ENCODE assay signal across 8 mouse cellular contexts in the genomic region with DNA sequence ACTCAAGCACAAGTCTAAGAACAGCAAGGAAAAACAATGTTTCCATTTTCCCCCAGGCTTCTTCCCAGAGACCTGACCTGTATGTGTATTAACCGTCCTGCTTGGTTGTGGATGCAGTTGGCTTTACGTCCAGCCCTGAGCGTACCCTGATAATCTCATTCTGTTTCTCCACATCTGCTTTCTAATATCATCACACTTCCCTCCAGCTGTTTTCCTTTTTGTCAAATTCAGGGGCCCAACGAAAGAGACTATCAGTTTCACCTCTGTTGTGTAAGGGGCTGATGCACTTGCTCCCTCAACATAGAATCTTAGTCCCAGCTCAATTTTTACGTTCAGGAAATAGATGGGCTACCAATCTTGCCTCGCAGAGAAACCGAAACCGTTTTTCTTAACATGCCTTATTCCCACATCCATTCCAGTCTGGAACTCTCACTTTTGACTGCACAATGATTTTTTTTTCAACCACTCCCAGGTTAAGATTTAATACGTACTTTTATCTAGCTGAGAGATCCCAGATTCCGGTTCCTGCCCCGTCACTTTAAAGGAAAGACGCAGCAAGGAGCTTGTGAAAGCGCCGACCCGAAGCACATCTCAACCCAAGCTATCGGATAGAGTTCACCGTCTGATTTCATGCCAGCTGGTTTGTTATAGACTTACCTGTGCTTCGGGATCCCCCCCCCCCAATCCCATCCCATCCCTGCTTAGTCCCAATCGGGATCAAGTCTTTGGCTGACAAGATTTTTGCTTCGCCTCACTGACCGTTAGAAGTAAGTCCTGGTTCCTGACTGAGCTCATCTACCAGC. TPM values are rescaled to one million over a fixed set of nuclear protein-coding genes. Genes with fewer than 3 reads are reported as not detected.
DNase-seq lines count a peak whose midpoint lies in the region; ATAC-seq and TF ChIP-seq lines count a peak whose summit lies in the region.

No protein-coding gene starts in this region.

- H3K4me1 ChIP-seq in hindbrain, embryonic 10.5 days (replicated peaks) = peaks cover 33% of the 10 kb centered on the region
- peaks cover 30% of the 10 kb centered on the region for H3K4me1 ChIP-seq in midbrain, embryonic 10.5 days

- intact Hi-C loops in left cerebral cortex, adult 2 months (cut with DNase I) = loop anchor here (2.0 kb wide), 1 partner anchor 79 kb away; a partner anchor contains a TSS

- H3K27me3 ChIP-seq in hindbrain, embryonic 10.5 days (ENCODE audit: insufficient read depth, poor library complexity, severe bottlenecking) = peaks cover 15% of the 10 kb centered on the region
- peaks cover 14% of the 10 kb centered on the region for H3K27me3 ChIP-seq in midbrain, embryonic 10.5 days (ENCODE audit: low read depth, poor library complexity, severe bottlenecking)

- H3K27ac ChIP-seq in left cerebral cortex, adult 2 months = peak overlapping the region; percentile 80
- peak overlapping the region; percentile 93 for H3K27ac ChIP-seq in hindbrain, embryonic 10.5 days
- H3K27ac ChIP-seq in midbrain, embryonic 10.5 days (replicated peaks) = peak overlapping the region; percentile 93

- 16% methylated on average over 21 of the region's 21 CpGs for WGBS in hindbrain, embryonic 10.5 days
- WGBS in midbrain, embryonic 10.5 days = 19% methylated on average over 21 of the region's 21 CpGs

- no peaks in the 10 kb centered on the region for H3K36me3 ChIP-seq in hindbrain, embryonic 10.5 days
- H3K36me3 ChIP-seq in midbrain, embryonic 10.5 days = 0 out of 2 replicates have a peak, but pooled peaks cover 3% of the 10 kb centered on the region

- TF ChIP-seq CTCF in left cerebral cortex, adult 2 months (IDR thresholded peaks at IDR 0.05) = no peak

- DNase-seq in left cerebral cortex, adult 2 months (ENCODE audit: extremely low spot score in 1 of 2, low spot score in 2 of 2) = no peak
- DNase-seq in left cerebral cortex, adult 11 months (ENCODE audit: low spot score) = no peak
- DNase-seq in adipocyte (ENCODE audit: low spot score) = peak; percentile 53
- DNase-seq in hindbrain, embryonic 10.5 days (ENCODE audit: low spot score) = no peak
- DNase-seq in midbrain, embryonic 10.5 days (ENCODE audit: low spot score) = no peak
- DNase-seq in layer of hippocampus, adult 8-10 months (ENCODE audit: low spot score in 2 of 2) = no peak
- DNase-seq in adrenal gland, adult 18-20 months (ENCODE audit: low spot score in 2 of 2) = no peak

- ATAC-seq in megakaryocyte-erythroid progenitor cell, adult 5-6 weeks (replicated peaks; ENCODE audit: low FRiP score, low TSS enrichment, poor library complexity, severe bottlenecking) = no peak

- no peaks in the 10 kb centered on the region for H3K9me3 ChIP-seq in hindbrain, embryonic 10.5 days
- H3K9me3 ChIP-seq in midbrain, embryonic 10.5 days (replicated peaks) = no peaks in the 10 kb centered on the region

- peak overlapping the region; percentile 77 for H3K4me3 ChIP-seq in left cerebral cortex, adult 2 months
- peak overlapping the region; percentile 96 for H3K4me3 ChIP-seq in hindbrain, embryonic 10.5 days
- peak overlapping the region; percentile 97 for H3K4me3 ChIP-seq in midbrain, embryonic 10.5 days

RNA-seq across cellular contexts. Expression of a gene that starts 1.0 kb away (rescaled TPM):
- 10 to 100 TPM; 43.3 to 46.3 TPM for total RNA-seq in left cerebral cortex, adult 2 months (2021)
- polyA plus RNA-seq in hindbrain, embryonic 10.5 days (2016; fragmentation: Nextera tagmentation; extraction: Ambion mirVana) = 9.2 and 12.3 TPM in 2 replicates
- 10.3 and 11.5 TPM in 2 replicates for polyA plus RNA-seq in midbrain, embryonic 10.5 days (2016; fragmentation: Nextera tagmentation; extraction: Ambion mirVana)
- total RNA-seq in layer of hippocampus, adult 8-10 months (2022) = 10 to 100 TPM; 45.9 to 51.6 (median 48.9) TPM
- 10 to 100 TPM; 57.5 to 78.5 TPM for total RNA-seq in adrenal gland, adult 18-20 months (2021)
- 43.4 and 47.5 TPM in 2 replicates for total RNA-seq in megakaryocyte-erythroid progenitor cell, adult 5-6 weeks (2014; fragmentation: Nextera tagmentation)
- total RNA-seq in megakaryocyte-erythroid progenitor cell, adult 5-6 weeks (2017) = 23.8 and 35.2 TPM in 2 replicates

RNA-seq across cellular contexts. Expression of a gene that starts 15.8 kb away (rescaled TPM):
- 10 to 100 TPM; 21.7 to 22.4 TPM for total RNA-seq in left cerebral cortex, adult 2 months (2021)
- polyA plus RNA-seq in hindbrain, embryonic 10.5 days (2016; fragmentation: Nextera tagmentation; extraction: Ambion mirVana) = 9.0 and 9.3 TPM in 2 replicates
- polyA plus RNA-seq in midbrain, embryonic 10.5 days (2016; fragmentation: Nextera tagmentation; extraction: Ambion mirVana) = 9.7 TPM in 2 replicates
- total RNA-seq in layer of hippocampus, adult 8-10 months (2022) = 10 to 100 TPM; 16.6 to 22.6 (median 19.3) TPM
- total RNA-seq in adrenal gland, adult 18-20 months (2021) = 10 to 100 TPM; 13.0 to 20.6 TPM
- 6.2 and 10.0 TPM in 2 replicates for total RNA-seq in megakaryocyte-erythroid progenitor cell, adult 5-6 weeks (2014; fragmentation: Nextera tagmentation)
- total RNA-seq in megakaryocyte-erythroid progenitor cell, adult 5-6 weeks (2017) = 1.4 and 2.3 TPM in 2 replicates
